Mouse (Mus musculus) forebrain, embryonic 14.5 days (tissue): Measurements from ENCODE around the gene Eid2b. TPM values are rescaled to one million over a fixed set of nuclear protein-coding genes. Genes with fewer than 3 reads are reported as not detected.

ENCODE experiments used
- ATAC-seq: fragments of 200-750 bp; cut with Nextera tagmentation; 2 replicates; pipeline ENCODE4 v1.8.0; 2017; ENCODE audit warnings: mild to moderate bottlenecking, moderate library complexity
- DNase-seq: peaks from one replicate; pipeline ENCODE4 v3.0.0-alpha.2; 2015; ENCODE audit warnings: low spot score
- H3K27ac ChIP-seq: fragments of 300-500 bp; sonication (generic); 2 replicates; pipeline ENCODE4 v1.5.1; 2014; ENCODE audit warnings: low read depth, mild to moderate bottlenecking, control low read depth, low read length, moderate library complexity
- H3K27me3 ChIP-seq: fragments of 300-500 bp; sonication (generic); replicated peaks from 2 replicates; pipeline ENCODE4 v1.6.1; 2014; ENCODE audit warnings: low read length, control low read depth, mixed read lengths; ENCODE audit not compliant: control insufficient read depth, insufficient read depth
- H3K36me3 ChIP-seq: fragments of 300-500 bp; sonication (generic); 2 replicates; pipeline ENCODE4 v1.6.1; 2014; ENCODE audit warnings: low read length, control low read depth; ENCODE audit not compliant: control insufficient read depth, insufficient read depth
- H3K4me1 ChIP-seq: fragments of 300-500 bp; sonication (generic); 2 replicates; pipeline ENCODE4 v1.6.1; 2014; ENCODE audit warnings: antibody characterized with exemption, low read length, control low read depth; ENCODE audit not compliant: control insufficient read depth, insufficient read depth
- H3K4me2 ChIP-seq: fragments of 300-500 bp; sonication (generic); 2 replicates; pipeline ENCODE4 v1.6.1; 2014; ENCODE audit warnings: mild to moderate bottlenecking, control low read depth, low read length
- H3K4me3 ChIP-seq: fragments of 300-500 bp; sonication (generic); 2 replicates; pipeline ENCODE4 v1.5.1; 2014; ENCODE audit warnings: low read depth, low read length, control low read depth
- H3K9ac ChIP-seq: fragments of 300-500 bp; sonication (generic); 2 replicates; pipeline ENCODE4 v1.6.1; 2014; ENCODE audit warnings: mild to moderate bottlenecking, low read length, control low read depth, moderate library complexity
- H3K9me3 ChIP-seq: fragments of 300-500 bp; sonication (generic); replicated peaks from 2 replicates; pipeline ENCODE4 v1.6.1; 2016; ENCODE audit warnings: low read length, control low read depth, mixed read lengths; ENCODE audit not compliant: control insufficient read depth
- WGBS: fragments of 180-500 bp; shearing (Covaris S2); extraction: QIAGEN DNeasy Blood & Tissue Kit; methylation state at CpG from one replicate; pipeline ENCODE4 v1.1.7; 2014; 5-methylcytosine and 5-hydroxymethylcytosine counted together
- polyA plus RNA-seq: library from polyadenylated mRNA; unstranded; fragments of >200 nt; fragmentation: Nextera tagmentation; extraction: Ambion mirVana; gene quantifications from 2 replicates; pipeline ENCODE4 v1.2.1, GENCODE M21; 2014

The Eid2b gene
- polyA plus RNA-seq, 1 experiment from 2014 or later: 35.1 TPM

DNA sequence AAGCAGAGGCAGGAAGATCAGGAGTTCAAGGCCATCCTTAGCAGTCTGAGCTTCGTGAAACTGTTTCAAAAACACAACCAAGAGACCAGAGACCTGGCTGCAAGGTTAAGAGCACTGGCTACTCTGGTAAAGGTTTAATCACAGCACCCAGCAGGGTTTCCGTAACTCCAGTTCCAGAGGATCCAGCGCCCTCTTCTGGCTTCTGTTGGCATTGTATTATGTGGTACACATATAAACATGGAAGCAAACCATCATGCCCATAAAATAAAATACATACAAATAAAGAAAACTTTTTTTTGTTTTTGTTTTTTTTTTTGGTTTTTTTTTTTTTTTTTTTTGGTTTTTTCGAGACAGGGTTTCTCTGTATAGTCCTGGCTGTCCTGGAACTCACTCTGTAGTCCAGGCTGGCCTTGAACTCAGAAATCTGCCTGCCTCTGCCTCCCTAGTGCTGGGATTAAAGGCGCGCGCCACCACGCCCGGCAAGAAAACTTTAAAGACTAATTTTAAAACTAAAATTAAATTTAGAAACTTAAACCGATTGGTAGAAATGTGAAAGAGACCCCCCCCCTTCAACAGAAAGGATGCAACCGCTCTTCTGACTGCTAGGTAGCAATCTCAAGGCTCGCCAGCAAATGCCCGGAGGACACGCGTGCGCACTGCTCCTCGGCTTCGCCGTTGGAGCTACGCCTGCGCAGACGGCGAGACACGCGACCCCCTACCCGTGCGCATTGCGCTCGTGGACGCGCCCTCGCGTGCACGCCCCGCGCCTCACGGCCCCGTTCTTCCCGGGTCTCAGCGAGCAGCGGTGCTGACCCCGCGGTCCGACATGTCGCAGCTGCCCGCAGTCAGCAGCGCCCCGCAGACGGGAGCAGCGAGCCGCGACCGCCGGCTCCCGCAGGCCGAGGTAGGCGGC is 10.2 kb upstream of the Eid2b start, which contains the start of gene Eid2:
Gene Eid2 (plus strand): TSS at position 753 of the 913 bp plus-strand sequence.
- H3K4me2 ChIP-seq: peak within 1 kb of the TSS; percentile 76
- peak; percentile 95 for ATAC-seq
- WGBS: 8% methylated on average over 57 of the region's 57 CpGs
- H3K9me3 ChIP-seq: no peaks in the 10 kb centered on the region
- H3K27ac ChIP-seq: peak within 1 kb of the TSS; percentile 90
- H3K27me3 ChIP-seq: no peaks in the 10 kb centered on the region
- peak within 1 kb of the TSS; percentile 85 for H3K4me3 ChIP-seq
- peaks cover 8% of the 10 kb centered on the region for H3K36me3 ChIP-seq
- H3K4me1 ChIP-seq: peaks cover 8% of the 10 kb centered on the region
- DNase-seq: peak; percentile 97
- peak within 1 kb of the TSS; percentile 97 for H3K9ac ChIP-seq

DNA sequence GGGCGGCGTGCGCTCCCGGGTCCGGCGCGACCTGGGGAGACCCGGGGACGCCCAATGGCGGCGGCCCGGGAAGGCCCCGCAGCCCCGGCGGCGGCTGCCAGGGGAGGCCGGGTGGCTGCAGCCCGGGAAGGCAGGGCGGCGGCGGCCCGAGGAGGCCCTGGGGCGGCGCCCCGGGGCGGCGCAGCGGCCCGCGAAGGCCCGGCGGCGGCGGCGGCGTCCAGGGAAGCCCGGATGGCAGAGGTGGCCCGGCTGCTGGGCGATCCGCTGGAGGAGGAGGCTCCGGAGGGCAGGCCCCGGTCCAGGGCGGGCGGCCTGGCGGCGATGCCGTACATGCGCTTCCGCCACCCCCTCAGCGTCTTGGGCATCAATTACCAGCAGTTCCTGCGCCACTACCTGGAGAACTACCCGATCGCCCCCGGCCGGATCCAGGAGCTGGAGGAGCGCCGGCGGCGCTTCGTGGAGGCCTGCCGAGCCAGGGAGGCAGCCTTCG is 9.5 kb upstream of the Eid2b start:
- H3K4me1 ChIP-seq: peaks cover 8% of the 10 kb centered on the region
- peaks cover 11% of the 10 kb centered on the region for H3K36me3 ChIP-seq
- H3K27me3 ChIP-seq: no peaks in the 10 kb centered on the region
- peak overlapping the region; percentile 97 for H3K9ac ChIP-seq
- peak; percentile 46 for DNase-seq
- no peaks in the 10 kb centered on the region for H3K9me3 ChIP-seq
- under 1% methylated on average over 35 of the region's 62 CpGs for WGBS
- peak overlapping the region; percentile 90 for H3K27ac ChIP-seq
- peak overlapping the region; percentile 85 for H3K4me3 ChIP-seq
- peak overlapping the region; percentile 76 for H3K4me2 ChIP-seq
- peak; percentile 85 for ATAC-seq

DNA sequence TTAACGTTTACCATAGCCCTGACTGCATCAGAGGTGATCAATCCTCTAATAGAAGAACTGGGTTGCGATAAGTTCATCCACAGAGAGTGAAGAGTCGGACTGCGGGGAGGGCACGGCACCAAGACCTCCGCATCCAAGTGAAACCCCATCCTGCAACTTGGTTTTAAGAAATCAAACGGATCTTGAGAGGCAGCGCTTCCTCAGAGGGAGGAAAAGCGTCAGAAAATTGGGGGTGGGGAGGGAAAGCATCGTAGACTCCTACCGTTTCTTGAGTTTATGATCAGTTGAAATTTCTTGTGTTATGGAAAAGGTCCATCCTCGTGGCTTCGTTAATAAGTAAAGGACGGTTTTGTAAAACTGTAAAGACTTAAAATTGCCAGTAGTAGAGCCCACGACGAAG is 9.0 kb upstream of the Eid2b start:
- DNase-seq (no peak), ATAC-seq (no peak)
- Histone ChIP-seq H3K4me3 (peak overlapping the region; percentile 85), H3K27me3 (no peaks in the 10 kb centered on the region), H3K4me1 (peaks cover 8% of the 10 kb centered on the region), H3K9me3 (no peaks in the 10 kb centered on the region), H3K9ac (peak overlapping the region; percentile 97), H3K36me3 (peaks cover 13% of the 10 kb centered on the region), H3K4me2 (peak overlapping the region; percentile 76), H3K27ac (peak overlapping the region; percentile 90)
- WGBS: 35% methylated on average over 16 of the region's 16 CpGs

DNA sequence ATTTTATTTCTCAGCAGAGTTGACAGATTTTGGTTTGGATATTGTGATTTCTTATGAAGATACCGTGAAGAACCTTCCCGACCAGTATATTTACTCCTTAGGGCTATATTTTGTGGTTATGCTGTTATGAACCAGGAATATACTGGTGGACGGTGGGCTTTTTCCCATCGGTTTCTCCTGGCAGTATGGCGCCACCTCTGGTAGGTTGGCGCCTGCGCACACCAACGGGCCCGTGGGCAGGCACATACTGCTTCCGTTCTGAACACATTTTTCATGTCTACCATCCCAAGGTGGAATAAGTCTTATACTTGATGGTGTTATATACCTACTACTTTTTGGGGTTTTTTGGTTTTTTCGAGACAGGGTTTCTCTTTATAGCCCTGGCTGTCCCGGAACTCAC is 8.2 kb upstream of the Eid2b start:
- peaks cover 13% of the 10 kb centered on the region for H3K36me3 ChIP-seq
- H3K27ac ChIP-seq: no peak overlapping the region
- no peak overlapping the region for H3K4me3 ChIP-seq
- no peaks in the 10 kb centered on the region for H3K27me3 ChIP-seq
- no peak for DNase-seq
- no peaks in the 10 kb centered on the region for H3K9me3 ChIP-seq
- 96% methylated on average over 12 of the region's 12 CpGs for WGBS
- no peak for ATAC-seq
- H3K9ac ChIP-seq: no peak overlapping the region
- H3K4me1 ChIP-seq: peaks cover 8% of the 10 kb centered on the region
- H3K4me2 ChIP-seq: peak overlapping the region; percentile 76

DNA sequence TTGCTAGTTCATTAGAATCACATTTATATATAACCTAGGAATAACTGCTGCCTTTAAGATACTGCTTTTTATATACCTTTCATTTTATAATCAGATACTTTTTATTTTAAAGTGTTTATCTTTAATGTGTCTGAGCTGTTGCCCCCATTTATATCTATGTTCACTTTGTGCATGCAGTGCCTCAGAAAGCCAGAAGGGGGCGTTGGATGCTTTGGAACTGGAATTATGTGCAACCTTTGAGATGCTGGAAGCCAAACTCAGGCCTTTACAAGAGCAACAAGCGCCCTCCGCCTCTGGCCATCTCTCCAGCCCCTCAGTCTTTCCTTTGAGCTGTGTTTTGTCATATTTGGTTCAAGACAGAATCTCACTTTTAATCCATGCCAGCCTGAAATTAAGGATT is 5.8 kb upstream of the Eid2b start:
- ATAC-seq: no peak
- peaks cover 13% of the 10 kb centered on the region for H3K36me3 ChIP-seq

DNA sequence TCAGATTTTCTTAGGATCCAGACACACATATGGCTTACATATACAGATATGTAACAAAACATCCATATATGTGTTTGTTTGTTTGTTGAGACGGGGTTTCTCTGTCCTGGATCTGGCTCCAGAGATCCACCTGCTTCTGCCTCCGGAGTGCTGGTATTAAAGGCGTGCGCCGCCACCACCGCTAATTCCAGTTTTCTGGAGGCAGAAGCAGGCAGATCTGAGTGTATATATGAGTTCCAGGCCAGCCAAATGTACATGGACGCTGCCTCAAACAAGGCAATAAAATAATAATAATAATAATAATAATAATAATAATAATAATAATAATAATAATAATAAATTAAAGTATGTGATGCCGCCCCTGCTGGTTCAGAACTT is 313 bp upstream of the Eid2b start:
- Histone ChIP-seq H3K9me3 (no peaks in the 10 kb centered on the region), H3K9ac (no peak overlapping the region), H3K27me3 (no peaks in the 10 kb centered on the region), H3K4me2 (no peak overlapping the region), H3K27ac (no peak overlapping the region), H3K4me1 (peaks cover 8% of the 10 kb centered on the region; the same call in 1 of the 2 replicates), H3K4me3 (no peak overlapping the region), H3K36me3 (peaks cover 9% of the 10 kb centered on the region; the same call in 1 of the 2 replicates)
- ATAC-seq: 0 out of 2 replicates have a peak, but pooled peaks have one; percentile 32
- no peak for DNase-seq
- WGBS: 59% methylated on average over 8 of the region's 8 CpGs

More for the DNA sequence above, 5.8 kb upstream of the Eid2b start:
- peaks cover 8% of the 10 kb centered on the region for H3K4me1 ChIP-seq
- no peak overlapping the region for H3K9ac ChIP-seq
- 69% methylated on average over 3 of the region's 3 CpGs for WGBS
- no peak overlapping the region for H3K27ac ChIP-seq
- no peak for DNase-seq
- no peaks in the 10 kb centered on the region for H3K27me3 ChIP-seq
- no peak overlapping the region for H3K4me3 ChIP-seq
- H3K9me3 ChIP-seq: no peaks in the 10 kb centered on the region
- no peak overlapping the region for H3K4me2 ChIP-seq

DNA sequence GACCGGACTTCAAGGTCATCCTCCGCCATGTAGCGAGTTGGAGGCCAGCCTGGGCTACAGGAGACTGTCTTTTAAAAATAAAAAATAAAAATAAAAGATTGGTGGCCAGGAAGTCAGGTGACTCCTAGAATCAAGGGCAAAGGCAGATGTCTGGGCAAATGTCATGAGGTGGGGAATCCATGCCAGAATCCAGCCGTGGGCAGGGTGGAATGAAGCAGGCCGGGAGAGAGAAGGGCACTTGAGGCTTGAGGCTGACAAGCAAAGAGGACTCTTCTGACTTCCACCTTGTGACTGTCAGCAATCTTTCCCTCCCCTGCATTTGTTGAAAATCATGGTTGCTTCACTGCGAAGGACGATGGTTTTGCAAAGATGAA is 727 bp downstream of the Eid2b start:
- Histone ChIP-seq H3K27ac (peak overlapping the region; percentile 81), H3K4me1 (peaks cover 8% of the 10 kb centered on the region; the same call in 1 of the 2 replicates)

DNA sequence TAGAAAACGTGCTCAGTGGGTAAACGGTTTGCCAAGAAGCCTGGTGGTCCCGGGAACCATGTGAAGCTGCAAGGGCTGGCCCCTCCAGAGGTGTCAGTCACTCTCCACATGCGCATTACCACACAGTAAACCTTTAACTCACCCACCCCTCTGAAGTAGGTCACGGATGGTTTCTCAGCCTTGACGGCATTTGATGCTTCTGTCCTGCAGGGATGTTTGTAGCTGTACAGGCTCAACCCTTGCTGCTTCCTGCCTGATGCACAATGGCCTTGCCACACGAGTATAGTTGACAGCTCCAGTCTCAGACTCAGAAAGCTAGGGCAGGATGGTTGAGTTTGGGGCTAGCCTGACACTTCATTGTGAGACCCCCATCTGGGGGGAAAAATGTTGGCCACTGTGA is 3.1 kb downstream of the Eid2b start:
- DNase-seq (no peak), ATAC-seq (no peak)
- Histone ChIP-seq H3K9me3 (no peaks in the 10 kb centered on the region), H3K27ac (no peak overlapping the region), H3K4me3 (no peak overlapping the region), H3K27me3 (no peaks in the 10 kb centered on the region), H3K9ac (no peak overlapping the region), H3K4me1 (peaks cover 8% of the 10 kb centered on the region; the same call in 1 of the 2 replicates), H3K36me3 (0 out of 2 replicates have a peak, but pooled peaks cover 4% of the 10 kb centered on the region), H3K4me2 (no peak overlapping the region)
- WGBS: 85% methylated on average over 7 of the region's 7 CpGs

More for the DNA sequence above, 727 bp downstream of the Eid2b start:
- DNase-seq (no peak), ATAC-seq (no peak)
- Histone ChIP-seq H3K27me3 (no peaks in the 10 kb centered on the region), H3K4me3 (peak overlapping the region; percentile 69), H3K9ac (peak overlapping the region; percentile 92), H3K4me2 (peak overlapping the region; percentile 89), H3K36me3 (peaks cover 4% of the 10 kb centered on the region; the same call in 1 of the 2 replicates), H3K9me3 (no peaks in the 10 kb centered on the region)
- 82% methylated on average over 7 of the region's 7 CpGs for WGBS

DNA sequence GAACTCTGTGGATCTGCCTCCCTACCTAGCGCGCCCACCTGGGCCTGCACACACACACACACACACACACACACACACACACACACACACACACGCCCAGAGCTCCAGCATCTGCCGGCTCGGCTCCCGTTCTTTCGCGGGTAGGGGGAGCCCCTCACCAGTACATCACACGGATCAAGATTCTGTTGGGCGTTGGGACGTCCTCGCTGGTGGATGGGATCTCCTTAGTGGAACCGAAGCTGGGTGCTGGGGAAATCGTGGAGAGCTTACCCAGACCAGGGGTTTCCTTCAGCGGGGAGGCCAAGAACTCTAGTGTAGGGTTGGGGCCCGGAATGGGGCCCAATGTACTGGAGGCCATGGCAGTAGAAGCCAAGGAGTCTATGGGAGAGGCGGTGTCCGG is 12.6 kb downstream of the Eid2b start:
- no peaks in the 10 kb centered on the region for H3K36me3 ChIP-seq
- DNase-seq (peak; percentile 42), ATAC-seq (no peak)
- H3K27ac ChIP-seq: no peak overlapping the region
- 2% methylated on average over 17 of the region's 18 CpGs for WGBS
- peak overlapping the region; percentile 44 for H3K4me2 ChIP-seq
- H3K27me3 ChIP-seq: peaks cover 47% of the 10 kb centered on the region
- no peaks in the 10 kb centered on the region for H3K9me3 ChIP-seq
- H3K9ac ChIP-seq: peak overlapping the region; percentile 17; the same call in 1 of the 2 replicates
- H3K4me1 ChIP-seq: peaks cover 8% of the 10 kb centered on the region
- H3K4me3 ChIP-seq: peak overlapping the region; percentile 9
